Mouse (Mus musculus) forebrain, embryonic 16.5 days (tissue): ENCODE results near the gene Papss2. TPM values are rescaled to one million over a fixed set of nuclear protein-coding genes. Genes with fewer than 3 reads are reported as not detected.

Experiments used
- ATAC-seq: fragments of 200-750 bp; cut with Nextera tagmentation; 2 replicates; pipeline ENCODE4 v1.8.0; 2017; ENCODE audit warnings: mild to moderate bottlenecking, moderate library complexity
- H3K27ac ChIP-seq: fragments of 300-500 bp; sonication (generic); 2 replicates; pipeline ENCODE4 v1.5.1; 2014; ENCODE audit warnings: low read length, control low read depth
- H3K27me3 ChIP-seq: fragments of 300-500 bp; sonication (generic); replicated peaks from 2 replicates; pipeline ENCODE4 v1.6.1; 2014; ENCODE audit warnings: low read length; ENCODE audit not compliant: control insufficient read depth, insufficient read depth
- H3K36me3 ChIP-seq: fragments of 300-500 bp; sonication (generic); 2 replicates; pipeline ENCODE4 v1.6.1; 2014; ENCODE audit not compliant: control insufficient read depth, insufficient read depth
- H3K4me1 ChIP-seq: fragments of 300-500 bp; sonication (generic); replicated peaks from 2 replicates; pipeline ENCODE4 v1.6.1; 2014; ENCODE audit warnings: low read length; ENCODE audit not compliant: control insufficient read depth, insufficient read depth
- H3K4me2 ChIP-seq: fragments of 300-500 bp; sonication (generic); 2 replicates; pipeline ENCODE4 v1.6.1; 2014; ENCODE audit warnings: mild to moderate bottlenecking, low read length, control low read depth
- H3K4me3 ChIP-seq: fragments of 300-500 bp; sonication (generic); replicated peaks from 2 replicates; pipeline ENCODE4 v1.5.1; 2014; ENCODE audit warnings: mild to moderate bottlenecking, low read length, control low read depth
- H3K9ac ChIP-seq: fragments of 300-500 bp; sonication (generic); replicated peaks from 2 replicates; pipeline ENCODE4 v1.6.1; 2014; ENCODE audit warnings: low read depth, low read length, control low read depth
- H3K9me3 ChIP-seq: fragments of 300-500 bp; sonication (generic); 2 replicates; pipeline ENCODE4 v1.6.1; 2016; ENCODE audit warnings: low read length; ENCODE audit not compliant: control insufficient read depth
- WGBS: fragments of 180-500 bp; shearing (Covaris S2); extraction: QIAGEN DNeasy Blood & Tissue Kit; methylation state at CpG from one replicate; pipeline ENCODE4 v1.1.7; 2014; 5-methylcytosine and 5-hydroxymethylcytosine counted together
- polyA plus RNA-seq: library from polyadenylated mRNA; unstranded; fragments of >200 nt; fragmentation: Nextera tagmentation; extraction: Ambion mirVana; gene quantifications from 2 replicates; pipeline ENCODE4 v1.2.1, GENCODE M21; 2015

The Papss2 gene
- polyA plus RNA-seq, 1 experiment from 2014 or later: 0.51 TPM

DNA sequence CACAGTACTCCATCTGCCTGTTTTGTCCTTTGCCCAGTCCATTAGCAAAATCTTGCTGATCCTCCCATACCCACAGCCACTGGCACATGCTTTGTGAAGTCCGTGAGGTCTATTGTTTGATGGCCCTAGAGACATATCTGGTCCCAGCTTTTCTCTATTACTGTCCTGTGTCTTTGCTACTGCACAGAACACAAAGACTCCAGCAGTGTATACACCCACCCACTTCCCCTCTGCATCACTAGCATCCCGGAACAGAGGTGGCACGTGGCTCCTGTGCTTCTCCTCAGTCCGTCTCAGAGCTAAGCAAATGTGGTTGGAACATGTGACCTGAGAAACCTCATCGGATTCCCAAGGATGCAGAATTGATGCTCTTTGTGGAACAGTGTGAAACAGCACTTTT lies 28.1 kb upstream of the Papss2 start:
- 90% methylated on average over 5 of the region's 5 CpGs for WGBS
- Histone ChIP-seq H3K36me3 (no peaks in the 10 kb centered on the region), H3K27me3 (no peaks in the 10 kb centered on the region), H3K4me3 (no peak overlapping the region), H3K4me2 (no peak overlapping the region), H3K9me3 (no peaks in the 10 kb centered on the region), H3K27ac (no peak overlapping the region), H3K9ac (no peak overlapping the region), H3K4me1 (no peaks in the 10 kb centered on the region)
- ATAC-seq: no peak

DNA sequence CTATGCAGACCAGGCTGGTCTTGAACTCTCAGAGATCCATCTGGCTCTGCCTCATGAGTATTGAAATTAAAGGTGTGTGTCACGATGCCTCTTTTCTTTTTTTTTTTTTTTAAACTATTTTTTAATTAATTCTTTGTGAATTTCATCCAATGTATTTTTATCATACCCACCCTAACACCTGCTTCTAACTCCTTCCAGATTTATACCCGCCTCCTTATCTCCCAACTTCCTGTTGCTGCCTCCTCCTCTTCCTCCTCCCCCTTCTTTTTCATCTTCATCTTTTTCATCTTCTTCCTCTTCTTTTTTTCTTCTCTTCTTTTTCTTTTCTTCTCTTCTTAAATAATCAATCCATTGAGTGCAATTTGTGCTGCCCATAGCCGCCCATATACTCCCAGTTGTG lies 27.1 kb upstream of the Papss2 start:
- H3K9me3 ChIP-seq: no peaks in the 10 kb centered on the region
- no peak overlapping the region for H3K9ac ChIP-seq
- H3K27ac ChIP-seq: no peak overlapping the region
- 91% methylated on average over 3 of the region's 3 CpGs for WGBS
- H3K36me3 ChIP-seq: no peaks in the 10 kb centered on the region
- H3K27me3 ChIP-seq: no peaks in the 10 kb centered on the region
- H3K4me1 ChIP-seq: no peaks in the 10 kb centered on the region
- H3K4me2 ChIP-seq: no peak overlapping the region
- no peak overlapping the region for H3K4me3 ChIP-seq
- no peak for ATAC-seq

DNA sequence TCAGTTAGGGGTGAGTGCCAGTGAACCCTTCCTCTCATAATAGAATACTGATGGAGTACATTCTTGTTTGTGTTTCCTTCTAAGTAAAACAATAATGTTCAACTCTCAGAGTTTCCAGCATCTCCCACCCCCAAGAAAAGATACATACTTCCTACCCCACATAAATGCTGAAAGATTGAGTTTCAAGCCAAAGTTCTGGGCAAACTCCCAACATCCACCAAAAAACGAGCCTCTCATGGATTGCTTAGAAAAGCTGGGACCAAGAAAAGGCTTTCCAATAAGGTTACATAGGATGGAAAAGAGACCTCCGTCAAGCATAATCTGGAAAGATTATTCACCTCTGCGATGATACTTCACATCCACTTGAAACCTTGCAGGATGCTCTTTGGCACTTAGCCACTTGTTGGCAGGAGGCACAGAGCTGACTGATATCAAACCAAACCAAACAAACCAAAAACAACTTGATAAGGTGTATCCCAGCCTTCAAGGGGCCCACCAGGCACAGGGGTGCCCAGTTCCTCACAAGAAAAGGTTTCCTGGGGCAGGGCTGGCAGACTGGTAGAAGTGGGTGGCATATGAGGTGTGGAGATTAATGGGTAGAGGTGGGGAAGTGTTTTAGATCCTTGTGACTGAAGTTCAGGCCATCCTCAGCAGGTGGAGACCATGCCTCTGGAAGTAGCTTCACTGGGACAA lies 26.5 kb upstream of the Papss2 start:
- Histone ChIP-seq H3K9ac (no peak overlapping the region), H3K27me3 (no peaks in the 10 kb centered on the region), H3K36me3 (no peaks in the 10 kb centered on the region), H3K4me1 (no peaks in the 10 kb centered on the region), H3K4me3 (no peak overlapping the region), H3K4me2 (no peak overlapping the region), H3K27ac (no peak overlapping the region), H3K9me3 (no peaks in the 10 kb centered on the region)
- no peak for ATAC-seq
- 84% methylated on average over 3 of the region's 3 CpGs for WGBS

DNA sequence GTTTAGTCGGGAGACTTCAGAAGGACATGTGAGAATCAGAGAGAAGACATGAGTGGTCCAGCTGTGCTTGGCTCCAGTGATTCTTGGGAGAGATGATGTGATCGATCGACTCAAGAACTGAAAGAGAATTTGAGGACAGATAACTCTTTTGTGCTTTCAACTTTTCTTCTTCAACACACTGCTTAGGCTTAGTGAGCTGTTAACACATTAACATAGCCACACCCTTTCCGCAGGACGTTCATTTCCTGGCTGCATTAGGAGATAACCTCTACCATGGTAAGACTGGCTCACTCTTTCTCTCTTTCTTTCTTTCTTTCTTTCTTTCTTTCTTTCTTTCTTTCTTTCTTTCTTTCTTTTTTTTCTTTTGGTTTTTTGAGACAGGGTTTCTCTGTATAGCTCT lies 25.9 kb upstream of the Papss2 start:
- Histone ChIP-seq H3K4me2 (no peak overlapping the region), H3K4me3 (no peak overlapping the region), H3K9ac (no peak overlapping the region), H3K4me1 (no peaks in the 10 kb centered on the region), H3K36me3 (no peaks in the 10 kb centered on the region), H3K9me3 (no peaks in the 10 kb centered on the region), H3K27ac (no peak overlapping the region), H3K27me3 (no peaks in the 10 kb centered on the region)
- ATAC-seq: no peak
- WGBS: 89% methylated on average over 5 of the region's 5 CpGs

DNA sequence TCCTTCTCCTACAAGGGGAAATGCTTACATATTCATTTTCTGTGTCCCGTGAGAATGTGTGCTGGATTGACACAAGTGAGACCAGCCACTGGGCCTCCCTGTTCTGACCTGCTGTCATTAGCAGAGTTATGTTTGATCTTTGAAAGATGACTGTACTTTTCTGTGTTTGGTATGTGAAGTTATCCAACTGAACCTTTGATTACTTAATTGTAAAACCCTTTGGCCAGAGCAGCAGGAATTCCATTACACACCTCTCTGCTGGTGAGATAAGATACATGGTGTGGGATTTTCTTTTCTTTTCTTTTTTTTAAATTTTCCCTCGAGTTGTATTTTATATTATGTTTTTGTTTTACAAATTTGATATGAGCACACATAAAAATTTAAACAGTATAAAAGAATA lies 23.4 kb upstream of the Papss2 start:
- Histone ChIP-seq H3K27ac (no peak overlapping the region), H3K4me3 (no peak overlapping the region), H3K9ac (no peak overlapping the region), H3K9me3 (no peaks in the 10 kb centered on the region), H3K4me2 (no peak overlapping the region), H3K4me1 (no peaks in the 10 kb centered on the region), H3K27me3 (no peaks in the 10 kb centered on the region), H3K36me3 (no peaks in the 10 kb centered on the region)
- WGBS: 77% methylated on average over 2 of the region's 2 CpGs
- no peak for ATAC-seq

DNA sequence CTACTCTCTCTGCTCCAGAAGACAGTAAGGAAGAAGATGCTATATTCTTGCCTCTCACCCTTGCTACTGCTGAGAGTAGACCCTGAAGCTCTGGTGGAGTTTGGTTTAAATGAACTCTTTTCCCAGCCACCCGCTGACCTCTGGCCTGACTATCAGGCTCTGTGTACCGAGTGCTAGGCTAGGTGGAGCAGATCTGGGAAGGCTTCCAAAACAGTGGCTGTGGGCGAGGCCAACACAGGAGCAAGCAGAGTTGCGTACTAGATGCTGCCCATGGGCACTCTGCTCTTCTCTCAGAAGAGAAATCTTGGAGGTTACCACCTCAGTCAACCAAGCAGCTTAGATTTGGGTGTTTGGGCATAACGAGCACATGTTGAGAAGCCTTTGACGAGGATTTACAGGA lies 22.3 kb upstream of the Papss2 start:
- H3K4me2 ChIP-seq: no peak overlapping the region
- H3K36me3 ChIP-seq: no peaks in the 10 kb centered on the region
- H3K27ac ChIP-seq: no peak overlapping the region
- no peaks in the 10 kb centered on the region; the same call in 1 of the 2 replicates for H3K4me1 ChIP-seq
- H3K9ac ChIP-seq: no peak overlapping the region
- H3K27me3 ChIP-seq: no peaks in the 10 kb centered on the region
- ATAC-seq: no peak
- WGBS: 87% methylated on average over 6 of the region's 6 CpGs
- H3K9me3 ChIP-seq: no peaks in the 10 kb centered on the region
- H3K4me3 ChIP-seq: no peak overlapping the region

DNA sequence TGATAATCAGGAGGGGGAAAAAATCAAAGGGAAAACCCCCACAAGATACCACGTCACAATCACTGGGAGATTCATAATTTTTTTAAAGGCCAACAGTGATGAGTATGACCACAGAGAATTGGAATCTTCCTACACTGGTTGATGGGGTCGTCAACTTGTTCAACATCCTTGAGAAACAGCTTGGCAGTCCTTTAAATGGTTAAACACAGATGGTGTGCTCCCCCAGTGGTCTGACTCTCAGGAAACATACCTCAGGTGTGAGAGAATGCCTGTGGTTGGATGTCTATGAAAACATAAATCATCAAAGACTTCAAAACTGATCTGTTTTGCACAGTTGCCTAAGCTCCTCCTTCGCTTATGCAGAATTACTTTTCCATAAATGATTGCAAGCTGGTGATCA lies 20.7 kb upstream of the Papss2 start:
- Histone ChIP-seq H3K36me3 (no peaks in the 10 kb centered on the region), H3K9me3 (no peaks in the 10 kb centered on the region), H3K4me3 (no peak overlapping the region), H3K27me3 (no peaks in the 10 kb centered on the region), H3K27ac (no peak overlapping the region), H3K9ac (no peak overlapping the region), H3K4me2 (no peak overlapping the region), H3K4me1 (no peaks in the 10 kb centered on the region; the same call in 1 of the 2 replicates)
- ATAC-seq: no peak
- WGBS: 86% methylated on average over 3 of the region's 3 CpGs

DNA sequence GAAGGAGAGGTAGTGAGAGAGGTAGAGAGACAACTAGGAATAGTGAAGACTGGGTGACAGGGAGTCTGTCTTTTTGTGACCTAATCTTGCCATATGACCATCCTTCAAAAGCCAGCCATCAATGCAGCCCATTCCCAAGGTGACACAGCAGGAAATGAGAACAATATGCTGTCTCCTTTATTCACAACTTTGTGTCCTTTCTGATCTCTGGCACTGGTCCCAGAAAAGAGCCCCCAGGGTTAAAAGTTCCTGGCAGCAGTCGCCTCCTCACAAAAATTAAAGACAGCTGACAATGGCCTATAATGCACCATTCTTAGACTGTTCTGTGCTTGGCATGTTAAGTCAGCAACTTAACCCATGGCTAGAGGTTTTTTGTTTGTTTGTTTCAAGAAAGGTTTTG lies 17.8 kb upstream of the Papss2 start:
- no peak for ATAC-seq
- H3K9ac ChIP-seq: no peak overlapping the region
- H3K4me2 ChIP-seq: no peak overlapping the region
- no peaks in the 10 kb centered on the region for H3K27me3 ChIP-seq
- WGBS: 17% methylated on average over 1 of the region's 1 CpGs
- H3K4me1 ChIP-seq: no peaks in the 10 kb centered on the region; the same call in 1 of the 2 replicates
- no peak overlapping the region for H3K4me3 ChIP-seq
- H3K27ac ChIP-seq: no peak overlapping the region
- no peaks in the 10 kb centered on the region for H3K36me3 ChIP-seq
- H3K9me3 ChIP-seq: no peaks in the 10 kb centered on the region

DNA sequence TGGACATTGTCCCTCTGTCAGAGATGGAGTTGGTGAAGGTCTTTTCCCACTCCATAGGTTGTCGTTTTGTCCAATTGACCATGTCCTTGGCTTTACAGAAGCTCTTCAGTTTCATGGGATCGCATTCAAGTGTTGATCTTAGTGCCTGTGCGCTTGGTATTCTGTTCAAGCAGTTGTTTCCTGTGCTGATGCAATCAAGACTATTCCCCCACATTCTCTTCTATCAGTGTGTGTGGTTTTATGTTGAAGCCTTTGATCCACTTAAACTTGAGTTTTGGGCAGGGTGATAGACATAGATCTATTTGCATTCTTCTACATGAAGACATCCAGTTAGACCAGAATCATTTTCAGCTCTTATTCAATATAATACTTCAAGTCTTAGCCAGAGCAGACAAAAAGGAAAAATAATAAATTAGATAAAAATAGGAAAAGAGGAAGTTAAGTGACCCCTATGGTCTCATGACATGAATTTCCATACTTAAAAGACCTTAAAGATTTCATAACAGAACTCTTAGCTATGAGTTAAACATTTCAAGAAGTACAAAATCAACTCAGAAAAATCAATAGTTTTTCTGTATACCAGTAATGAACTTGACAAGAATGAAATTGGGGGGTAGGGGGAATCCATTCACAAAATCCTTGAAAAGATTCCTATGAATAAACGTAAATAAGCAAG lies 12.4 kb upstream of the Papss2 start:
- Histone ChIP-seq H3K4me3 (no peak overlapping the region), H3K27me3 (no peaks in the 10 kb centered on the region), H3K4me2 (no peak overlapping the region), H3K27ac (no peak overlapping the region), H3K9ac (no peak overlapping the region), H3K4me1 (no peaks in the 10 kb centered on the region), H3K9me3 (peaks cover 2% of the 10 kb centered on the region; the same call in 1 of the 2 replicates), H3K36me3 (no peaks in the 10 kb centered on the region)
- WGBS: 95% methylated on average over 4 of the region's 4 CpGs
- no peak for ATAC-seq
